Mouse (Mus musculus): ENCODE data around the gene Gpsm1.

DNA sequence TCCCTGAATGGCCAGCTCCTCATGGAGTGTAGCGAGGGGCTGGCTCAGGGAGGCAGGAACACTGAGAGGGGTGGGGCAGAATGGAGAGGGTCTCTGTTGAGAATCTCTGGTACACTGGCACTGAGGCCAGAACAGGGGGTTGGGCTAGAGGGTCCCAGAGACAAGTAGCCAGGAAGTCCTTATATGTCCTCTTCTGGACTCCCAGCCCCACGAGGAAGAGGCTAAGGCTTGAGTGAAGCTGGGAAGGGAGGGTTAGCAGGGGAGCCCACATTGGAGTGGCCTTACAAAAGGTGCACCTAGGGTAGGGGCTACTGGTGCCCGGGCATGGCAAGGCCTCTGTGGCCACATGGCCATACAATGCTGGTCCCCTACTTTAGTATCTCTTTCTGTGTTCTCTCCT is 2.1 kb downstream of the Gpsm1 start:
- TF ChIP-seq GATA1 (IDR thresholded peaks at IDR 0.05; ENCODE audit: borderline replicate concordance, low read length) (no peak), FLI1 (IDR thresholded peaks at IDR 0.05; ENCODE audit: low read length) (no peak)
